Mouse (Mus musculus) bone marrow macrophage, adult 2 months (primary cell): Measurements from ENCODE around the gene Cep350.

ENCODE experiments used
- CTCF ChIP-seq: IDR thresholded peaks from 2 replicates; pipeline ENCODE4 v1.5.1; 2012; ENCODE audit warnings: low read depth, mild to moderate bottlenecking, low read length, moderate library complexity
- POLR2A ChIP-seq: IDR thresholded peaks from 2 replicates; pipeline ENCODE4 v1.6.1; 2012; ENCODE audit warnings: mild to moderate bottlenecking, low read depth, low read length, borderline replicate concordance

DNA sequence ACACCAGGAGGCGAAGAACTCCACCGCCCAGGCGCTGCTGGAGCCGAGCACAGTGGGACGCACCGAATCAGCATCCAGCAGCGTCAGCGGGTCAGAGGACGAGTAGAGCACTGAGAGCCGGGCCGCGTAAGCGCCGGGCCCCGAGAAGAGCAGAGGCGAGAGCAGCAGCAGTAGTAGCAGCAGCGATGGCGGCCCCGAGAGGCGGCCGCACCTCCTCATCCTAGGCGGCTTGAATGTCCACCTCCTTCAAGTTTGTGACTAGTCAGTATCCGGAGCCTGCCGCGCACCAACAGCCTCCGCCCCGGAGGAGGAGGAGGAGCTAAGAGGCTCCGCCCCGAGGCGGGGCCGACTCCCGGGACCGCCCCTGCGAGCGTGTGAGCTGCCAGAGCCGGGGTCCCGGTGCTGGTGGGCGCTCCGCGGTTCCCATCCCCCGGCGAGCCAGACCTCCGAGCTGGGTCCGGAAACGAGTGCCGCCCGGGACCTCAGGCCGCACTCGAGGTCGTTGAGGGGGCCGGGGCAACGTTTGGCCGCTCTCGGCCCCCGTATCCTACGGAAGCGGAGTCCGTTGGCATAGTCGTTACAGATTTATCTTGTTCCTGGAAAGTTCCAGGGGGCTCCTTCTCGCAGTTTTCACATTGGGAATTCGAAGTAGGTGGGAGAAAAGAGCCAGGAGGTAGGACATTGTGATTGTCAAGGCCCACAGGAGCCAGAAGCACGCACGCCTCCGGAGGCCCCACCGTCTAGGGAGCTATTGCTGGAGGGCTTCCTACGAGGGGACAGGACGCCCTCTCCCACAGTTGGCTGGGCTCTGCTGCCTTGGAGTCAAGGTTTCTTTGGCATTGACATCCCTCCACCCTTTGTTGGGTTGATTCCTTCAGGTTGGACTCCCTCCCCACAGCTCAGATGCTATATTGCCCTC, 160.2 kb downstream of the Cep350 start, which contains the start of gene Qsox1:
- no peak for TF ChIP-seq CTCF
- TF ChIP-seq POLR2A: no peak
